Mouse (Mus musculus) adrenal gland, adult 2 months (tissue): ENCODE data around the gene Pdhx. TPM values are rescaled to one million over a fixed set of nuclear protein-coding genes. Genes with fewer than 3 reads are reported as not detected.

Experiments
- DNase-seq: peaks from one replicate; pipeline ENCODE4 v3.0.0; 2021
- polyA plus RNA-seq: library from polyadenylated mRNA; depleted of rRNA; stranded (reverse); fragments of >200 nt; gene quantifications from 2 replicates; pipeline ENCODE4 v1.2.3, GENCODE M21; 2012
- total RNA-seq, 2 experiments: library from RNA; stranded (reverse); gene quantifications; 2 replicates each; pipeline ENCODE4 v1.2.3; 2021

The Pdhx gene
- total and polyA plus RNA-seq, 3 experiments, result 53.8 to 148 (median 127) TPM

DNA sequence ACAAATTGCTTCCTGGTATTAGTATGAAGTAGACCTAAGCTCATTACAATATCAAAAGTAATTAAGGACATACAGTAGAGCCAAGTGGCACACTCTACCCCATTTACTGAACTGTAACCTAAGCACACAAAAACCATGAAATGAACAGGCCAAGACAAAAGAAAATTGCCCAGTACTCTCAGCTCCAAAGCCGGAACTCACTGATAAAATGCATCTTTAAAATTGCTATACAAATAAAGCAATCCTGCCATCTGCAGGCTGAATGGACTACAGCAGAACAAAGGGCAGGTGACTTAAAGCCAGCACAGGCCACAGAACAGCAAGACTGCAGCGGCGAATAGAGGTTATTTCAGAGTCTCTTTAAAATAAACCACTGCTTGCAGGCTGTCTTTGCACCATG lies 10.4 kb downstream of the Pdhx start:
- DNase-seq, result peak; percentile 49

DNA sequence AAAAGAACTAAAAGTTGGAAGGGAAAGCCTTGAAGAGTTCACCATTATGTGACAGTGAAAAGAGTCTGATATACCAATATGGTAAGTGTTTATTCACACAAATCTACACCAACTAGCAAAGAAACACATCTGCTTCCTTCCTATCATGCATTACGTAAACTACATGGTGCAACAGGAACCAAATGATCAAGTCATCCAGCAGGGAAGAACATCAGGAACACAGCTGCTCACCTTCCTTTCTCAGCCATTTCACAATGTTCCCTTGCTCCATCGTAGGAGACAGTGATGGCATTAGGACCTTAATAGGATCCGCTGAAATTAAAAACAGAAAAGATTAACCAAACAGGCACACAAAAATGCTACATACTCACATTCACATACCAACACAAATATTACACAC lies 15.0 kb downstream of the Pdhx start:
- DNase-seq, result no peak

DNA sequence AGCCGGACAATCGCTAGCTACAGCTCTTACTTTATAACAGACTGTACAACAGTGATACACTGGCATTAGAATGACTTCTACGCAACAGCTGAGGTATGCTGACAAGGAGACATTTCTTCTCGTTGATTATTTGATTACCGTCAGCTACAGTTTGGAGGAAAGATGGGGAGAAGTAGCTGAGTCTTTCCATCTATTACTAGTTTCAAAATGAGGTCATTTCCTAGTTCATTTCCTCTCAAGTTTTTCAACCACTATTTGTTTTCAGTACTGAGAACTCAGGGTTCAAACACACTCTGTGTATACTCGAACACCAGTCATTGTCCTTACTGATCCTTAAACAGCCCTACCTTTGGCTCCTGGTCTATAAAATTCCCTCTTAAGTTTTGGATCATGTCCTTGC lies 17.5 kb downstream of the Pdhx start:
- DNase-seq, result no peak

DNA sequence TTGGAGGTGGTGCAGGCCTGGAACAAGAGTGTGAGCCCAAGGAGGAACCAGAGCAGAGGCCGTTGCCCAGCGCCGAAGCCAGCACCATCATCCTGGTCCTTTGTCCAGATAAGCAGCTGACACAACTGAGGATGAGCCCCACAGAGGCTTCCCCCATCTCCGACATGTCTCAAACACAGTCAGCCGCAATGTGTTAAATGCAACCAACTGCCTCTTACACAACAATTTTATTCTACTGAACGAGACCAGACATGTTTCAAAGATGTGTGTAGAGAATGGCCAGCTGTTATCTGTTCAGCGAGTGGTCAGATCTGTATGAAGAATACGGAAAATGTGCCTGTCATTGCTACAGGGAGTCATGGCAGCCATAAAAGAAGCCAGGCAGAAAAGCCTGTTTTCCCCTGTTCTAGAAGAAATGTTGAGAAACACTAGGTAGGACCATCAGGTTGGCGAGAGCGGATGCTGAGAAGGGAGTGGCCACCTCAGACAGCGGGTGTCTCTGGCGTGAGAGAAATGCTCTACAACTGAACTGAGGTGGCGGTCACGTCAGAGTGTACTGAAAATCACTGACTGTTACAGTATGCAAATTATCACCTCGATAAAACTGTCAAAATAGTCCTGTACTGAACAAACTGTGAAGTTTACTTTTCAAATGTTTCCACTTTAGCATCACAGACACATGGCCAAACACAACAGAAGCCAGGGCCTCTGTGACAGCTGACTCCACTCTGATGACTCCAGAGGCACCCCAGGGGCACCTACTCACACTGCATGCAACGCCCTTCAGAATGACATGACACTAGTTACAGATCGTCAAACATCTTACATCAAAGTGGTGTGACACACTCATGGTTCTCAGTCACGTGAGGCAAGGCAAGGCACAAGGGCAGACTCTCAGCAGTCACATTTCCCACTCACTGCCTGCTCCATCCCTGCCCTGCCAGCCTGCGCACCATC lies 21.1 kb downstream of the Pdhx start:
- DNase-seq, result peak; percentile 62

DNA sequence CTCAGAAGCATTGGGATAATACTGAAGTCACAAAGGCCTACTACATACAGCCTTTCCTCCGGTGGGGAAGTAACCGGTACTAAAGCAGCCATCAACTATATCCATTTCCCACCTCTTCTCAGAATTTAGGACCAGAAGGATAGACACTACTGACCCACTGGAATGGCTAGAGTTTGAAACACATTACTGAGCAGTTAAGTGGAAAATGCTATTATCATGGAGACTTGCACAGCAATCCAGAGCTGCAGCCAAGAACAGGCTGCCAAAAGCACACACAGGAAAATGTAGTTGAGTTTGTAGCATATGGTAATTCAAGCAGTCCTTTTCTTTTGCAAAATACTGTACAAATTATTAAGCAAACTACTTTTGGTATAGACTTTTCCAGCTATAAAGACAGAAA lies 28.0 kb downstream of the Pdhx start:
- DNase-seq, result no peak

DNA sequence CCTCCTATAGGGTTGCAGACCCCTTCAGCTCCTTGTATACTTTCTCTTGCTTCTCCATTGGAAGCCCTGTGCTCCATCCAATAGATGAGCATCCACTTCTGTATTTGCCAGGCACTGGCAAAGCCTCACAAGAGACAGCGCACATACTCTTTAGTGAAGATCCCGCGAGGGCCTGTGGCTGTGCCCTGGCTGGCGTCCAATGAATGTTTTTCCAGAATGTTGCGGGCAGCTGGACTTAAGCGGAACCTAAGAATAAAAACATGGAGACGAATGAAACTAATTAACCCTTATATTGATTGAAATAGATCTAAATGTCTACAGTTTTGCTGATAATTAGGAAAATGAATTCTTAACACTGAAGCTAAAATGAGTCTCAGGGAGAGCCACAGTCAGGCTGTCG lies 32.4 kb downstream of the Pdhx start:
- peak; percentile 20 for DNase-seq

DNA sequence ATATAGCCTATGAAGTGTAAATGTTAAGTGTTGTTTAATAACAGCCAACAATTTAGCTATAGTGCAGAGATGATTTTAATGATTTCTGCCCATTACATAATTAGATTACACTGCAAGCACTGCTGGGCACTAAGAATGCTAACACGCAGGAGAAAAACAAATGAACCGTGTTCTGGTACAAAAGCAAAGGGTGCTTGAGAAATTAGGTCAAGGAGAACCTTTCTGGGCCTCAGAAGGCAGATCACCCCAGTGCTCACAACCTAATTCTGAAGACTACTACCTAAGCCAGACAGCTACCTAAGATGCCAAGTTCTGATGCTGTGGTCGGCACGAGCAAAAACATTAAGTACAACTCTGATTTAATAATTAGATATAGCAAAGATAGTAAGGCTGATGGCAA lies 35.5 kb downstream of the Pdhx start:
- no peak for DNase-seq

DNA sequence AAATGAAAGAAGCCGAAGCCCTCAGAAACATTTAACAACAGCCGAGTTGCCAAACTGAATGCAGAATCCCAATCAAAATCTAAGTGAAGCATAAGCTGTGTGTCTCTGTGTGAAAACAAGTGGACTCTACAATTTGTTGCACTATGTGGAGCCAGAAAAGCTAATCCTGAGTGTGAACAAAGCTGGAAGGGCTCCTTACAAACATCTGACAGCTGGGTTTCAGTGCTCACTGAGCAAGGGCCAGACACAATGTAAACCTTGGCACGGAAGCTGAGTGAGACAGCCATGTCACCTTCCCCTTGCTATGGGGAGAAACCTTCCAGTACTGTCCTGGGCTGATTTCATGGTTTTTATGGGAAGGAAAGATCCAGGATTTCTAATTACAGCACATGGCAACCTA lies 50.6 kb downstream of the Pdhx start:
- no peak for DNase-seq

DNA sequence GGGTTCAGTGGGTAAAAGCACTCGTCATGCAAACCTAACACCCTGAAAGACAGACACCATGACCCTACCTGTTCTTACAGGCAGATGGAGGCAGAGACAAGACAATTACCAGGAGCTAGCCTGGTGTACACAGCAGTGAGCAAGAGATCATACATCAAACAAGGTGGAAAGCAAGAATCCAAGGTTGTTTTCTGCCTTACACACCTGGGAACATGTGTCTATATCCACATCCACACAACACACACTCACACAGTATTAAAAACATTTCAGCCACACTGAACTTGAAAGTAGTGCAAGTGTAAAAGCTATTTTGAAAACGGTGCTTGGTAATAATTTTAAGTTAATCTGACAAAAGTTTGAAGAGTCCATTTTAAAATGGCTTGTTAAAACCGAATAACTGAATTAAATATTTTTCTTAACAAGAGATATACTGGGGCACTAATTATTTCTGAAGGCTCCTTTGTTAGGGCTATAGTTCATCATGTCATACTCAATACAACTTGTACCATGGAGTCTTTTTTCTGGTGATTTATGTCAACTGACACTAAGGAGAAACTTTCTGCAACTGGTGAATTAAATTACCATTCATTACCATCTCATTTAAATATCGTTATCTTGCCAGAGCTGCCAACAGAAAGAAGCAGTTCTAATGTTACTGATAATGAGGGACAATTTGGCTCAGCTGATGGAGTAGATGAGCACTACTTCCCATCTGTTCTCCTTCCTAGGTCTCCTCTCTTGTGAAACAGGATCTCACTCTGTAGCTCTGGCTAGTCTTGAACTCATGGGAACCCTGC lies 52.9 kb downstream of the Pdhx start:
- no peak for DNase-seq

DNA sequence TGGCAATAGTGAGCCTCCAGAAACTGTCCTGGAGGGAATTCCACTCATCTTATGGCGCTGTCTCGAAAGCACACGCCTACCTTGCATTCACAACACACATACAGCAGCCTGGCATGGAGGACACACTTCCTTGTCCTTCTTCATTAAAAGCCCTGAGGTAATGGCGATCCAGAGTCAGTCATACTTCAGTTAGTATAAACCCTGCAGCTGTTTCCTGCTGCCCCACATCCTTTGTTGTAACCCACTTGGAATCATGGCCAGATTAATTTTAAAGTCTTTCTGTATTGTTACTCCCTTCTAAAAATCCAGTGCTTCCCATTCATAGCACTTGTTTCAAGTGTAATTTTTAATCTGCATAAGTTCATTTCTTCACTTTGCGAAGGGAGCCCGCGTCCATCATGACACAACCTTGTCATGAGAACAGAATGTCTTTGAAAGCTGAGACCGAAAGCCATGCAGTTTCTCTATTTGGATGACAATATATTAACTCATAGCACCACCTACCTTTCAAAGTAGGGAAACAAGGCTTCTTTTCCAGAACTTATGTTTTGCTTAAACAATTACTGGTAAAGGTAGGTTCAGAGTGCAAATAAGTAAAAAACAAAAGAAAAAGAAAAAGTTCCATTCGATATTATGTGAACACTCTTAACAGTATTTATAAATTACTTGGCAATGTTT lies 54.4 kb downstream of the Pdhx start:
- no peak for DNase-seq

DNA sequence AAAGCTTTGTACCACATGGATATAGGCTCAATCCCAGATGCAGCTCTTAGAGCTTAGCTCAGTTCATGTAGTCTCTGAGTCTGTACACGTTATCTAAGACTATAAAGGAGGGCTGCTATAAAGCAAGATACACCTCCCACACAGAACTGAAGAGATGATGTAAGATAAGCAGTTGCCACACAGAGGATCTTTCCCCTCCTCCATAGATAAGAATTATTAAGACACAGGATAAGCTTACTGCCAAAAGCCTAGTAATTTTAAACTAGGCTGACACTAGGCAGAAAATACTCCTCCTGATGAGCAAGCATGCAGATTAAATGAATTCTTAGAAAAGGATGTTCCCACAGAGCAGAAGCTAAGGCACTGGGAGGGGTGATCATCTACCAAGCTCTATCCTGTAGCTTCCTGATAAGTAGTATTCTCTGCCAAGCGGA lies 55.9 kb downstream of the Pdhx start:
- no peak for DNase-seq

DNA sequence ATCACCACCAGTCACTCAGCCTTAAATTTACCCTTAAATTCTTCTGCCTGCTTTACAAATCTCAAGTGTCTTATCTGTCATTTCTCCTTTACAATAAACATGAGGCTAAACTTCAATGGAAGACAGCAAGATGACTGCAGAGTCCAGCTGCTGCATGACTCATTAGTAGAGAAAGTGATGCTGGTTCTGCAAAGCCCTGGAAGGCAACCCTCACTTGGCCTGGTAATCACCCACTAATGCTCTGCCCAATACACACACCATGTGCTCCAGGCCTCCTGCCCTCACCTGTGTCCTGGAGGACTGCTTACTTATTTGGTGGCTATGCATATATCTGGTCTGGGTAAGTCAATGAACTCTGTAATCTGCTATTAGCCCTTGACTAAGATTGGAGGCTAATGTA lies 57.2 kb downstream of the Pdhx start:
- DNase-seq, result no peak

DNA sequence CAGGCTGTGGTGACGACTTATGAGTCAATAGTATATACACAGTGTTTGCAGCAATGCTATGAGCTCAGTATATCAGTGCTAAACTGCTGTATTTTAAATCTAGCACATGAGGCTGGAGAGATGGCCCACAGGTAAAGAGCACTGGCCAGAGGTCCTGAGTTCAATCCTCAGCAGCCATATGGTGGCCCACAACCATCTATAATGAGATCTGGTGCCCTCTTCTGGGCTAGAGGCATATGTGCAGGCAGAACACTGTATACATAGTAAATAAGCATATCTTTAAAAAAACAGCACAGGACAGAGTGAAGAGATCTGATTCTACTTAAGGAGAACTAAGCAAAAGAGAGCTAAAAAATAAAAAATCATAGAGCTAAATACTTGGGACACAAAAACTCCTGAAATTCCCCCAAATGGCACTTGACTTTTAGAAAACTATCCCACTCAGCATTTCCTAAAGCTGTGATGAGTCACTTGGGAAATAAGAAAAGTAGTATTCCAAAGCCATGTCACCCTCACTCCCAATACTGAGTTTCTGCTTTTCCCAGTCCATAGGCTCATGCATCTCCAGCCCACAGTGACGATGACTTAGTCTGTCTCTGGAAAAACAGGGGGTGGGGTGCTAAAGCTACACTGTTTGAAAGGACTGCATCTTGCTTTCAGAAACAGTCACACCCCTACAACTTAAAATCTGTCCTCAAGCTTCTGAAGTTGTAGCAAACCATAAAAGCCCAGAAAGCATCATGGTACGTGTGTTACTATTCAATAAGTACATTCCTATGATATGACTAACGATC lies 60.3 kb downstream of the Pdhx start:
- no peak for DNase-seq

DNA sequence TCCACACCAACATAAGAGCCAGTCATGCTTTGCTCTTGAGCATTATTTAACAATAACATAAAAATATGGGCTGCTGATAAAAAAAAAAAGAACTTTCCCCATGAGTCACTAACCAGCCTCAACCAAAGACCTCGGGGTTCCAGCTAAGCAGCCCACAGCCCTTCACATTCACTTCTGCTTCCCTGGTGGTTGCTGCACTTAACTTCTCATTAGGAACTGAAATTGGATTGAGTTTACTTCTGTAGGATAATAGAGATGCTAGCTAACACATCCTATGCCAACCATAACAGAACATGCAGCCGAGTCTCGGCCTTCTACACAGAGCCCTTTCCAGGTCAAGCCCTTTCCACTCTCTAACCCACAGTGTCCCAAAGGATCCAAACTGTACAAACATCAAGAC lies 65.1 kb downstream of the Pdhx start:
- no peak for DNase-seq

DNA sequence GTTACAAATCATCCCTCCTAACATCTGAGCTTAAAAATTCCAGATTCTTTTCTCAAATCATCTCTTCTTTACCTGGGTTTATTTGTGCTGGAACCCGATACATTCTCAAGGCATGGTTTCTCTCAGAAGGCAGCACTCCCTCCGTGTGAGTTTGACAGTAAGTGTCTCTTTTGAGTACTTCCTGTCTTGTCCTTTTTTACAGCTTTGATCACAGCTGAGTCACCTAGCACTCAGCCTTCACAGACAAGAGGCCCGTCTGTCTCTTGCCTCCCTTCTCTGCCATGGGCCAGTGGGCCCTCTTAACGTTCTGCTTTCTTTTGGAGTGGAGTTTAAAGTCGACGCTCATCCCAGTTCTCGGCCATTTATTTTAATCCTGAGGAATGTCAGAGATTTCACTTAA lies 68.7 kb downstream of the Pdhx start:
- DNase-seq, result peak; percentile 13

DNA sequence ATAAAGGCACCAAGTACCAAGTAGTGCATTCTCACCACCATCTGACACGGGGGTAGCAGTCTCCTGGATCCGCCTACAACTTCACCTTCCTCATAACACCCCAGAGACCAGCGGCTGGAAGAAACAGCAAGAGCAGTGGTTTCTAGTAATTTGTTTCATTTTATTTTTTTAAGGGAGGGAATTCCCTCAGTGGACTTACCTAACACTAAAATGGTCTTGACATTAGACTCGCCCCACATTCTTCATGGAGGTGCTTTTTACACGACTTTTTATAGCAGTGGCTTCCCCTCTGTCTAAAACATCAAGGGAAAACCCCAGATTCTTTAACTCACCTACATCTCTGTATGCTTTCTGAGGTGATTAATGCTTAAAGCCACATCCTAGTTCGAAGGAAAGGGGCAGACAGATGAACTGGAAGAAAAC lies 74.1 kb downstream of the Pdhx start:
- no peak for DNase-seq

DNA sequence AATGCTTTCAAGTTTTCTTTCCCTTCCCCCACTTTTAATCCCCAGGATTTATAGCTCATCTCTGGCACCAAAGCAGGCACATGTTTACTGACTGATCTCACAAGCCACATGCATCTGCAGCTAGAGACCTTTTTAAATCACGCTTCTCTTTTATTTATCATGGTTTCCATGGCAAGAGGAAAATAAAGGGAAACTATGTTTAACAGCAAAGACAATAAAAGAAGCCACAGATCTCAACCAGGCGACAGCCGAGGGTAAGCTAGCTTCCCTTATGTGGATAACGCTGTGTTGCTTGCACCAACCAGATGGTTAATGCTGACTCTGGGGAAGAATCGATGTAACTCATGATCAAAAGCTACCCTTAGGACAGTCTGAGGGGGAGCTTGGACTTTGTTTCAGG lies 75.0 kb downstream of the Pdhx start:
- DNase-seq, result no peak

DNA sequence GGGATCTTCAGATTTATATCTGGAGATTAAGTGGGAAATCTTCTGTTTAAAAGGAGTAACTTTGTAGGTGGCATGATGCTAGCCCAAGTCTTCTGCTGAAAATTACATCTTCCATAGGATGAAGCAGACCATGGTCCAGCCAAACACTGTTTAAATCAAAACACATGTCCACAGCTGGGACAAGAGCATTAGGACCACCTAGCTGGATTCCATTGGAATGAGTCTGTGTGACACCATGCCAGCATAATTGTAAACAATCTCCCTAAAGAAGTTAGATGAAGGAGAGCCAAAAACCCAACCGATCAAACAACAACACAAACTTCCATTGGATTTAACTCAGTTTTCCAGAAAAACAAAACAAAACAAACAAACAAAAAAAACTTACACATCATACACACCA lies 75.4 kb downstream of the Pdhx start:
- DNase-seq, result no peak

DNA sequence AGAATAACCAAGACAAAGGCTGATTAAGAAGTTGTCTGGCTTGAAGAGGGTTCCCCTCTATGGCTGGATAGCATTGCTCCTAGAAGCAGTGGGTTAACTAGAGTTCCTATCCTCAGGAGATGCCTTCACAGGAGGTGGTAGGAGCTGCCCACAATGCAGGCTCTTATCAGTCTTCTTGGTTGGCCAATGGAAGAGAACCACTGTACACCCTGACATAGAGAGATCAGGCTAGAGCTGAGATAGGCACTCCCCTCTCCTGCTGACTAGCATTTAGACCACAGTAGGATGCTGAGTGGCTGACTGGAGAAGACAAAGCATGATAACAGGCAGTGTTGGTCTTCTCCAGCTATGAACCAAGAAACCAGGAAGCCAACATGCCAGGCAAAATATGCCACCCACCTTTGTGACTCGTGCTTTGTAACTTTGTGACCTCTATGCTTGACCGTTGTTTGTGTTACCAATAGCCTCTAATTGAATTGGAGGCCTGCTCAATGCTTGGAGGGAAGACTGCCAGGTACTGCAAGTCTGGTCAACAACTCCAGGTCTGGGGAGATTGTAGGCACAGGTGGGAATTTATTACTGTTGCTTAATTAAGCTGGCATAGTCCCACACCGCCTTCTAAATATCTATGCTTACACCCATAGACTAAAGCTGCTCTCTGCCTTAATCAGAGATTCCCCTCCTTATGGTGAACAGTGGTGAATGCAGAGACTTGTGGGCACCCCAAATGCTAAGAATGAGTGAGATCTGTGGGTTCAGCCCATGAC lies 79.3 kb downstream of the Pdhx start:
- no peak for DNase-seq

DNA sequence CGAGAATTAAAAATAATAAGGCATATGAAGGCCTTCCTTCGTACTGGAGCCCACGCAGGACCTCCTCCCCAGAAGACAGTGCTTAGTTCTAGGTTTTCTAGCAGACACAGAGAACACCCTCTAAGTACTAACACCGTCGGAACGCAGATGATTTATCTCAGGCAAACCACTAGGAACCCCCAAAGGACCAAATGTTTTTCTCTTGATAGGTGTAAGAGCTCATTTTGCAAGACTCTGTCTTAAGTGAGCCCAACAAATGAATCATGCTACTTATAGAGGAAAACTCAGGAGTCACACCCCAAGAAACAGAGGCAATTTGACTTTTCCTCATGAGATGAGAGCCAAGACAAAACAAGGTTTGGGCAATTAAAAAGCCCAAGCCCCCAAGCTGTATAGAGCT lies 80.9 kb downstream of the Pdhx start:
- no peak for DNase-seq

DNA sequence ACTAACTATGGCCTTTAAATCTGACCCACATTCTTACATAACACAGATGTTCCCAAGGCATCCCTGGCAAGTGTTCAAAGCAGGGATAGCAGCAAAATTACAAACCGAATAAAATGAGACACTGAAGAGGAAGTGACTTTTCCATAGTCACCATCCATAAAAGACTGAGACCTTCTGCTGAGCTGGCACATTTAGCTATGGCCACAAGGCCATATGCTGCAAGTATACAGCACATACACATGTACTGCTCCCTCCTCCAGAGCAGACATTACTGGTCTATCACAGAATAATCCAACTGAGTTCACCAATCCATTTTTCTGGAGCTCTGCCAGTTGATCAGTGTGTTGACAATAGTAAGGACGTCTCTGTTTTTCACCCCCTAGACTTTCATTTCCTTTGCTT lies 83.0 kb downstream of the Pdhx start:
- peak; percentile 36 for DNase-seq
